Mouse (Mus musculus): ENCODE measurements around the gene Mgat5. TPM values are rescaled to one million over a fixed set of nuclear protein-coding genes. Genes with fewer than 3 reads are reported as not detected.

Mgat5 gene
- total RNA-seq, 2 experiments from 2014 or later = 16.0 to 18.9 TPM

DNA sequence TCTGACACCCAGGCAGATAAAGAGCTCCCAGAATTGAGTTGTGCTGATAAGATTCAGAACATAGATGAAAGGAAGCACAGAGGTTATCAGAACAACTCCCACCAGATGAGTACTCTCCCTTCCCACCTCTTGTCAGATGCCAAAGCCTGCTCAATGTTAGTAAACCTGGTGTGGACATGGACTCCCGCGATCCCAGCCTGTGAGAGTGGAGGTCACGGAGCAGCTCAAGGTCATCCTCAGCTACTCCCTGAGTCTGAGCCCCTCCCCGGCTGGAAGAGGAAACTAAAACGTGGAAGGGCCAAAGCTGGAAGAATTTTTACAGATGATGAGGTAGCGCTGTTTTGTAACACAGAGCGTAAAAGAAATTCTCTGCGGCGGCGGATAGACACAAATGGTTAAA, 116.1 kb downstream of the Mgat5 start:
- no peak for ATAC-seq (replicated peaks; ENCODE audit: low FRiP score, low TSS enrichment, poor library complexity, severe bottlenecking)

- 0 out of 2 replicates have a peak, but pooled peaks have one; percentile 36 for ATAC-seq (replicated peaks; ENCODE audit: low FRiP score, low TSS enrichment, poor library complexity, severe bottlenecking)
Measured at GRCm38 (mm10) chr1:127321638-127322037, 116.8 kb downstream of the Mgat5 start.

DNA sequence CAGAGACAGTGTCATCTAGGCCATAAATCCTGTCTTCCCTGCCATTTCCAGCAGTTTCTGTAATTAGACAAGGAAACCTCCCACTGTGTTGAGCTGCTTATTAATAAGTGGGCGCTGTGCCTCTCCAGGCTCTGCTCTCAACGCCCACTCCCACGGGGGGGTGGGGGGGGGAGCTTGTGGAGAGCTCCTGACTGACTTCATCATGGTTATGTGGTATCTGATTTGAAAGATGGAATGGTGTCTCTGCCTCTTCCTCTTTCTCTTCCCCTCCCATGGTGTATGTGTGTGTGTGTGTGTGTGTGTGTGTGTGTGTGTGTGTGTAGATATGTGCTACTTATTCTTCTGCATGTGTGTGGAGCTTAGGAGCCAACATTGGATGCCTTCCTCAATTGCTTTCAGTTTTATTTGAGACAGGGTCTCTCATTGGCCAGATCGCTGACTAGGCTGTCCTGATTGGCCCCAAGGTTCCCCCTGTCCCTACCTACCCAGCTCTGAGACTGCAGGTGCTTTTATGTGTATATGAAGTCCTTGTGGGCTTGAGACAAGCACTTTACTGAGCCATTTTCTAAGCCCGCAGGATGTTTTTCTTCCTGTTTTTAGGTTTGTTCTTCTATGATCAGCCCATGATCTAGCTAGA, 117.5 kb downstream of the Mgat5 start:
- ATAC-seq (replicated peaks; ENCODE audit: low FRiP score, low TSS enrichment, poor library complexity, severe bottlenecking) = no peak

GRCm38 (mm10) chr1:127325601-127326198, 120.9 kb downstream of the Mgat5 start:
- no peak for ATAC-seq (replicated peaks; ENCODE audit: low FRiP score, low TSS enrichment, poor library complexity, severe bottlenecking)

- ATAC-seq (replicated peaks; ENCODE audit: low FRiP score, low TSS enrichment, poor library complexity, severe bottlenecking) = no peak
Measured at GRCm38 (mm10) chr1:127327773-127328172, 123.0 kb downstream of the Mgat5 start.

GRCm38 (mm10) chr1:127328354-127328875, 123.6 kb downstream of the Mgat5 start:
- no peak for ATAC-seq (replicated peaks; ENCODE audit: low FRiP score, low TSS enrichment, poor library complexity, severe bottlenecking)

- ATAC-seq (replicated peaks; ENCODE audit: low FRiP score, low TSS enrichment, poor library complexity, severe bottlenecking) = no peak
Measured at GRCm38 (mm10) chr1:127329810-127330209, 125.0 kb downstream of the Mgat5 start.

DNA sequence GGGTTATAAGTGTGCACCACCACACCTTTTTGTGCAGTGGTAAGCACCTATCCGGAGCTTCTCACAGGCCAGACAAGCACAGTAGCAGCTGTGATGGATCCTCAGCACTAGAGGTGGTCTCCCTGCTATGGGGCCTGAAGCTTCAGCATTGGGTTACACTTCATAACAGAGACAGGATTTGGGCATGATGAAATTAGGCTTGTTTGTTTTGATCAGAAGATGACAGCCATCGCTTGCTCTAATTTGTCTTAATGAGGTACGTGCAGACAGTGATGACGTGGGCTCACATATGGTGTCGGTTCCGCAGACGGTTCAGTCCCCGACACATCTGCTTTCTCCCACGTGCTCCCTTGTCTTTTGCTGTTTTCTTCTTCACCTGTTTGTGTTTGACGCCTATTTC, 132.9 kb downstream of the Mgat5 start:
- ATAC-seq (replicated peaks; ENCODE audit: low FRiP score, low TSS enrichment, poor library complexity, severe bottlenecking) = no peak

DNA sequence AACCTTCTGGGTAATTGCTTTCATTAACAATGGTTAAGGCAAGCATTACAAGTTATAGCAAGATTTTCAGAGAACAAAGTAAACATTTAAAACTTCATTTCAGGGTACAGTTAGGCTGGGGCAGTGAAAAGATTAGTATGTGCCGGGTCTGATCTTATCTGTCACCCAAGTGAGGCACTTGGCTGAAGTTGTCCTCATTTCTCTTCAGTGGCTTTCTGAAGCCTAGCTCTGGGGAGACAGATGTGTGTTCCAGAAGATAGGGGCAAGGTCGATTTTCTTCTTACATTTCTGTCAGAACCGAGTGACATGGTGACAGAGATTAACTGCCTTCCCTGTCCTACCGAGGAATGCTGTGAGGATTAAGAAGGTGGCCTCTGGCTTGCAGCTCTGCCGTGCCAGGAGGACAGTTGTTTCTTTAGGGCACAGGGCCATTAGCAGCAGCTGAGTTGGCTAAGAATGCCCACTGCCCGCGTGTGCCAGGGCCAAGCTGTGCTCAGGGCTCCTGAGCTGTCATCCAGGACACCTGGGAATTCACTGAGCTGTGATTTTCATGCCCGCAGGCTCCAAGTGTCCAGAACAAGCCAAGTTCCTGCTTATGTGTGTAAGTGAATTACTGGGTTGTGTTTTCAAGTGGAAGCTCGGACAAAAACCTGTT, 134.1 kb downstream of the Mgat5 start:
- ATAC-seq (replicated peaks; ENCODE audit: low FRiP score, low TSS enrichment, poor library complexity, severe bottlenecking) = peak; percentile 82

GRCm38 (mm10) chr1:127340296-127340695, 135.5 kb downstream of the Mgat5 start:
- no peak for ATAC-seq (replicated peaks; ENCODE audit: low FRiP score, low TSS enrichment, poor library complexity, severe bottlenecking)

GRCm38 (mm10) chr1:127344913-127345312, 140.1 kb downstream of the Mgat5 start:
- no peak for ATAC-seq (replicated peaks; ENCODE audit: low FRiP score, low TSS enrichment, poor library complexity, severe bottlenecking)

GRCm38 (mm10) chr1:127346596-127347139, 141.9 kb downstream of the Mgat5 start:
- ATAC-seq (replicated peaks; ENCODE audit: low FRiP score, low TSS enrichment, poor library complexity, severe bottlenecking) = no peak

GRCm38 (mm10) chr1:127347878-127348620, 143.2 kb downstream of the Mgat5 start:
- peak; percentile 33 for ATAC-seq (replicated peaks; ENCODE audit: low FRiP score, low TSS enrichment, poor library complexity, severe bottlenecking)

DNA sequence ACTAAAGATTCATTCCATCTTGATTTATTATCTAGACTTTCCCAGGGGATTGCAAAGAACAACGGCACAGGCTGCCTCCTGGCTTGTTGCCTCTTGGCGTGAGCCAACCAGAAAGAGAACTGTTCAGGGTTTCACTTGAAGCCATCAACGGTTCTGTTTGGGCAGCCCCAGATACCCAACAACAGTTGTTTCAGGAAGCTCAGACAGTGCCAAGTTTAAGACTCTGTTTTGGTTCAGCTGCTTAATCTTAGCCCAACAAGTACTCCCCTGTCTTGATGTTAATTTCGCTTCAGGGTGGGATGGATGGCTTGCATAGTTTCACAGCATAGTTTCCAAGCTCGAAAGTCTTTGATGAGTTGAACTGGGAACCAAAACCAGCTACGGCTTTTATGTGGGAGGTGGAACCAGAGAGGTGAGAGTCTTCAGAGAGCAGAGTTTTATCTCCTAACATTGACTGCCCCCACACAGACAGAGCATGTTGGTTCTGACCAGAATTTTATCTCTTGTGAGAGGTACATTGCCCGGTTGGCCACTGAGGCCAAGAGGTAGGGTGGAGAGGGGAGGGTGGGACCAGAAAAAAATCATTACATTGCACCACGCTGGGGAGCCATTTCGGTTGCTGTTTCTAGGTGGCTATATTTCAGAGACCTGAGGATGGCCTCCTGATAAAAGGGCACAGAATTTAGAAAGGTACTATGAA, 144.0 kb downstream of the Mgat5 start:
- peak; percentile 62 for ATAC-seq (replicated peaks; ENCODE audit: low FRiP score, low TSS enrichment, poor library complexity, severe bottlenecking)

- ATAC-seq (replicated peaks; ENCODE audit: low FRiP score, low TSS enrichment, poor library complexity, severe bottlenecking) = no peak
Measured at GRCm38 (mm10) chr1:127351380-127352057, 146.7 kb downstream of the Mgat5 start.

- ATAC-seq (replicated peaks; ENCODE audit: low FRiP score, low TSS enrichment, poor library complexity, severe bottlenecking) = no peak
Measured at GRCm38 (mm10) chr1:127352131-127352793, 147.4 kb downstream of the Mgat5 start.

DNA sequence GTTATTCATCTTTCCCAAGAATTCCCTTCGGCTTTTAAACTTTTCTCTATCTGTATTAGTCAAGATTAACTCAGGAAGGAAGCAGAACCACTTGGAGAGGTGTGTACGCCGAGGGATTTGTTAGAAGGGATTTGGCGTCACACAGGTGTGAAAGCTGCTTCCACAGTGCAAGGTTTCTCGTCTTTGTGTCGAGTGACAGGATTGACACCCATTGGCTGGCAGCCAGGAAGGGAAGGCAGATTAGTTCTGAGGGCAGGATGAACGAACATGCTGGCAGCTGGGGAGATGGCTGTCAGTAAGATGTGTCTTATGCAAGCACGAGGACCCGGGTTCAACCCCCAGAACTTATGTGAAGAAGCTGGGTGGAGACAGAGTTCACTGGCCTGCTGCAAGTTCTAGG, 148.6 kb downstream of the Mgat5 start:
- no peak for ATAC-seq (replicated peaks; ENCODE audit: low FRiP score, low TSS enrichment, poor library complexity, severe bottlenecking)

DNA sequence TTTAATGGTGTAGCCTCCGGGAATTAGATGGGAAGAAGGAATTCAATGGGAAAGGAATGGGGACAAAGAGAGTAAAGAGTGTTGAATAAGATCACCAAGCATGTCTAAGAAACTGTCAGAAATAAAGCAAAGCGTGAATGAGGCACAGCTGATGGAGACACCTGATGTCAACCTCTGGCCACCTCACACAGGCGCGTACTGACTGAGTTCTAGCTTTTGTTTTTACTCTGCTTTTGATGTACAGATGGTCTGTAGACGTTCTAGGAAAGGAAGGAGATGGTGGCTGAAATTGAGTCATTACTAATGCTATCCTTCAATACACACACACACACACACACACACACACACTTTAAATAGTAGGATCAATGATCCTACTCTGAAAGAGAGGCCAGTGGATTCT, 149.3 kb downstream of the Mgat5 start:
- ATAC-seq (replicated peaks; ENCODE audit: low FRiP score, low TSS enrichment, poor library complexity, severe bottlenecking) = no peak

All from megakaryocyte-erythroid progenitor cell, adult 5-6 weeks (primary cell).